Mouse (Mus musculus): ENCODE results near the gene Fam69a. TPM values are rescaled to one million over a fixed set of nuclear protein-coding genes. Genes with fewer than 3 reads are reported as not detected.
"Not testable (repeated sequence)": the region's sequence is repeated elsewhere in the genome, so short reads cannot be mapped to it uniquely, and the experiment has no call there.

Gene Fam69a
- total and polyA plus RNA-seq, 2 experiments from 2014 or later = 5.7 to 18.6 TPM

DNA sequence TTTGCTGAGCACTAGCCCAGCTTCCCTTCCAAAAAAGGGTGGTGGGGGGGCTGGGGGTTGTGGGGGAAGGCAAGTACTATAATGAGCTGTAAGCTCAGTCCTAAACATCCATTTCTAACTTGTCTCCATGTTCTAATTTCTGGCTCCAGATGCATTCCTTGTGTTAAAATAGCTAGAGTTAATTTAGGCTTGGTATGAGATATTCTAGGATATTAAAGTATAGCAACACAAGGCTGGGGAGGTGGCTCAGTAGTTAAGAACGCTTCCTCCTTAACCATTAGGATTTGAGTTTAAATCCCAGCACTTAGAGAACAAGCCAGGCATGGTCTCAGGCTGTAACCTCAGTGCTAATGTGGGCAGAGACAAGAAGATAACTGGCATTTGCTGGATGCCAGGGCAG, 90.6 kb downstream of the Fam69a start:
- Histone ChIP-seq H3K4me2 (ENCODE audit: low read depth, low read length) (no peak overlapping the region), H3K27ac (ENCODE audit: low read depth) (no peak overlapping the region), H3K36me3 (replicated peaks; ENCODE audit: control insufficient read depth, insufficient read depth, low read length) (no peaks in the 10 kb centered on the region), H3K27me3 (ENCODE audit: control insufficient read depth, insufficient read depth, low read length) (no peaks in the 10 kb centered on the region), H3K4me1 (ENCODE audit: control insufficient read depth, insufficient read depth) (no peaks in the 10 kb centered on the region), H3K9ac (replicated peaks; ENCODE audit: low read depth, low read length) (no peak overlapping the region), H3K9me3 (replicated peaks; ENCODE audit: control insufficient read depth, low read length) (no peaks in the 10 kb centered on the region), H3K4me3 (ENCODE audit: low read depth, low read length) (no peak overlapping the region)
- WGBS = 54% methylated on average over 1 of the region's 1 CpGs
- no peak for ATAC-seq (ENCODE audit: insufficient read depth, low read depth)
- DNase-seq (ENCODE audit: low spot score) = no peak
- TF ChIP-seq EP300 (IDR thresholded peaks at IDR 0.05; ENCODE audit: low read depth) (no peak), CTCF (IDR thresholded peaks at IDR 0.05; ENCODE audit: low read depth) (no peak)

DNA sequence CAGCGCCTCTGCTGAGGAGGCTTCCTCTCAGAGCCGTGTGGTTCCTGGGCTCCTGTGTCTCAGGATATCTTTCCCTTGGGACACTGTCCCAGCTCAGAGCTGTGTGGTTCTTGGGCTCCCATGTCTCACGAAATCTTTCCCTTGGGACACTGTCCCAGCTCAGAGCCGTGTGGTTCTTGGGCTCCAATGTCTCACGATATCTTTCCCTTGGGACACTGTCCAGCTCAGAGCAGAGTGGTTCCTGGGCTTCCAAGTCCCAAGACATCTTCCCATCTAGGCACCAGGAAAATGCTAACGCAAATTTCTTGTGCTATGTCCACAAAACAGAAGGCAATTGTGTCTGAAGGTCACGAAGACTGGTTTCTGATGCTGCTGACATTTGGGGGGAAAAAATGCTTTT, 92.2 kb downstream of the Fam69a start:
- Histone ChIP-seq H3K4me1 (ENCODE audit: control insufficient read depth, insufficient read depth) (no peaks in the 10 kb centered on the region), H3K36me3 (replicated peaks; ENCODE audit: control insufficient read depth, insufficient read depth, low read length) (no peaks in the 10 kb centered on the region), H3K27ac (ENCODE audit: low read depth) (no peak overlapping the region), H3K27me3 (ENCODE audit: control insufficient read depth, insufficient read depth, low read length) (no peaks in the 10 kb centered on the region), H3K9me3 (replicated peaks; ENCODE audit: control insufficient read depth, low read length) (no peaks in the 10 kb centered on the region), H3K4me2 (ENCODE audit: low read depth, low read length) (no peak overlapping the region), H3K9ac (replicated peaks; ENCODE audit: low read depth, low read length) (no peak overlapping the region), H3K4me3 (ENCODE audit: low read depth, low read length) (no peak overlapping the region)
- ATAC-seq (ENCODE audit: insufficient read depth, low read depth) = no peak
- TF ChIP-seq EP300 (IDR thresholded peaks at IDR 0.05; ENCODE audit: low read depth) = no peak
- TF ChIP-seq CTCF (IDR thresholded peaks at IDR 0.05; ENCODE audit: low read depth) = no peak
- 63% methylated on average over 7 of the region's 7 CpGs for WGBS
- DNase-seq (ENCODE audit: low spot score) = no peak

DNA sequence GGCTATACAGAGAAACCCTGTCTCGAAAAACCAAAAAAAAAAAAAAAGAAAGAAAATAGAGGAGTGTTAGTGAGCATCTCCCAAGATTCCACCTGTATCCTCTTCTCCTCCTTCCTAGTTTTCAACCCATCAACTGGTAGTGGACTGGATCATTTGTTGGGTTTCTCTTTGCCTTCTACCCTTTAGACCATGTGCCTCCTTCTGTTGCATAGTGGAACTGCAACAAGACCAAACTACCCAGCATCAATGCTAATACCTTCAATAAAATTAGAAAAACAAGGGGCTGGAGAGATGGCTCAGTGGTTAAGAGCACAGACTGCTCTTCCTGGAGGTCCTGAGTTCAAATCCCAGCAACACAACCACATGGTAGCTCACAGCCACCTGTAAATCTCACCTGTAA, 95.4 kb downstream of the Fam69a start:
- H3K4me3 ChIP-seq (ENCODE audit: low read depth, low read length); H3K4me2 ChIP-seq (ENCODE audit: low read depth, low read length); H3K36me3 ChIP-seq (replicated peaks; ENCODE audit: control insufficient read depth, insufficient read depth, low read length); ATAC-seq (ENCODE audit: insufficient read depth, low read depth); DNase-seq (ENCODE audit: low spot score); H3K9ac ChIP-seq (replicated peaks; ENCODE audit: low read depth, low read length); H3K27me3 ChIP-seq (ENCODE audit: control insufficient read depth, insufficient read depth, low read length); H3K4me1 ChIP-seq (ENCODE audit: control insufficient read depth, insufficient read depth); H3K9me3 ChIP-seq (replicated peaks; ENCODE audit: control insufficient read depth, low read length); H3K27ac ChIP-seq (ENCODE audit: low read depth): not testable (repeated sequence)
- 100% methylated on average over 1 of the region's 1 CpGs for WGBS
- TF ChIP-seq CTCF (IDR thresholded peaks at IDR 0.05; ENCODE audit: low read depth) = peak; percentile 75

DNA sequence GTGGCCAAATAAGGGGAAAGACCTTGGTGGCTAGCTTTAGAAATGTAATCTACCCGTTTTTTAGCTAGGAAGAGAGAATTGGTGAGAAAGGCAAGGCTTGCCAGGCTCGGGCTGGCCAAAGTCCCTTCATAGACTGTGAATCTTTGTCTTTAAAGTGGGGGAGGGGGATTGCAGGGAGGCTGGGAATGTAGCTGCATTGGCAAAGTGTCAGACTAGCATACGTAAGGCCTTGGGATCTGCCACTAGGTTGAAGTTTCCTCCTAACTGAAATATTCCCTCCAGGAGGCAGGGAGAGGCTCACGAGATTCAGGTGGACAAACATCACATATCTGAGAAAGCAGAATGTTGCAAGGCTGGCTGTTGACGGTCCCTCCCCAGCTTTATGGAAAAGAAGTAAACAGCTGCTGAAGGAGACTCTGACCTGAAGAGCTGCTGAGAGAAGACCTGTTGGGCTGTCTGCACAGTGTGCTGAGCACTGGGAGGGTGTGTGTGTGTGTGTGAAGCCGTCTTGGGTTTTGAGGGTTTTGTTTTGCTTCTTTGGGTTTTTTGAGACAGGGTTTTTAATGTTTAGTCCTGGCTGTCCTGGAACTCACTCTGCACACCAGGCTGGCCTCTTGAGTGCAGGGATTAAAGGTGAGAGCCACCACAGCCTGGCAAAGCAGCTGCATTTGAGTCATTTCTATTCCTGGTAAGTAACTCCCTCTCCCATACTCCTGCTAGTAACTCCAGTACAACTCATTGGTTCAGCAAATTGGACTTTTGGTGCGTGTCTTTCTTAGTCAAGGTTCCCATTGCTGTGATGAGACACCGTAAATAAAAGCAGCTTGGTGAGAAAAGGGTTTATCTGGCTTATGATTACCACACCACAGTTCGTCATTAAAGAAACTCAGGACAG, 96.6 kb downstream of the Fam69a start:
- Histone ChIP-seq H3K27me3 (ENCODE audit: control insufficient read depth, insufficient read depth, low read length) (no peaks in the 10 kb centered on the region), H3K9me3 (replicated peaks; ENCODE audit: control insufficient read depth, low read length) (no peaks in the 10 kb centered on the region), H3K9ac (replicated peaks; ENCODE audit: low read depth, low read length) (no peak overlapping the region), H3K4me1 (ENCODE audit: control insufficient read depth, insufficient read depth) (no peaks in the 10 kb centered on the region), H3K4me3 (ENCODE audit: low read depth, low read length) (no peak overlapping the region), H3K36me3 (replicated peaks; ENCODE audit: control insufficient read depth, insufficient read depth, low read length) (no peaks in the 10 kb centered on the region), H3K4me2 (ENCODE audit: low read depth, low read length) (no peak overlapping the region), H3K27ac (ENCODE audit: low read depth) (no peak overlapping the region)
- no peak for TF ChIP-seq EP300 (IDR thresholded peaks at IDR 0.05; ENCODE audit: low read depth)
- no peak for TF ChIP-seq CTCF (IDR thresholded peaks at IDR 0.05; ENCODE audit: low read depth)
- ATAC-seq (ENCODE audit: insufficient read depth, low read depth) (peak; percentile 47; the same call in 1 of the 2 replicates), DNase-seq (ENCODE audit: low spot score) (no peak)
- 49% methylated on average over 9 of the region's 9 CpGs for WGBS

DNA sequence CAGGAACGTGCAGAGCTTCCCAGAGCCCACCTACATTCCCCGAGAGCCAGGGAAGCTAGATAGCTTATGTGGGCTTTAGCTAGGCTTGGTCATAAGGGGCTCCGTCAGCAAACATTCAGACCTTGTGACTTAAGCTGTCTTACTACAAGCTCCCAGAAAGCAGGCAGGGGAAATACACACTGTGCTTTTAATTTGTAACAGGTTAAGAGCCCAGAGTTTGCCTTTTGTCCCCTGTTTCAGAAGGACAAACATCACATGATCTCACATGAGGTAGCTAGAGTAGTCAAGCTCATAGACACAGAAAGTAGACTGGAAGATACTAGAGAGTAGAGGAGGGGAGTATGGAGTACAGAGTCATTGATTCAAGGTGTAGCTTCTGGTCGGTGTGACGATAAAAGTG, 106.2 kb downstream of the Fam69a start:
- no peak overlapping the region for H3K4me2 ChIP-seq (ENCODE audit: low read depth, low read length)
- 67% methylated on average over 5 of the region's 5 CpGs for WGBS

More for the DNA sequence above, 106.2 kb downstream of the Fam69a start:
- H3K36me3 ChIP-seq (replicated peaks; ENCODE audit: control insufficient read depth, insufficient read depth, low read length) = no peaks in the 10 kb centered on the region
- no peak overlapping the region for H3K9ac ChIP-seq (replicated peaks; ENCODE audit: low read depth, low read length)
- no peaks in the 10 kb centered on the region for H3K9me3 ChIP-seq (replicated peaks; ENCODE audit: control insufficient read depth, low read length)
- H3K27ac ChIP-seq (ENCODE audit: low read depth) = no peak overlapping the region
- no peak overlapping the region for H3K4me3 ChIP-seq (ENCODE audit: low read depth, low read length)
- TF ChIP-seq CTCF (IDR thresholded peaks at IDR 0.05; ENCODE audit: low read depth) (no peak), EP300 (IDR thresholded peaks at IDR 0.05; ENCODE audit: low read depth) (no peak)
- no peak for ATAC-seq (ENCODE audit: insufficient read depth, low read depth)
- H3K27me3 ChIP-seq (ENCODE audit: control insufficient read depth, insufficient read depth, low read length) = no peaks in the 10 kb centered on the region
- no peaks in the 10 kb centered on the region; the same call in 1 of the 2 replicates for H3K4me1 ChIP-seq (ENCODE audit: control insufficient read depth, insufficient read depth)
- DNase-seq (ENCODE audit: low spot score) = no peak

Measured in heart, postnatal 0 days (tissue).